Mouse (Mus musculus) liver, embryonic 12.5 days (tissue): ENCODE data around the gene Pcmt1. TPM values are rescaled to one million over a fixed set of nuclear protein-coding genes. Genes with fewer than 3 reads are reported as not detected.

Experiments used
- ATAC-seq: fragments of 200-750 bp; cut with Nextera tagmentation; 2 replicates; pipeline ENCODE4 v1.8.0; 2017; ENCODE audit warnings: moderate number of reproducible peaks, mild to moderate bottlenecking, moderate library complexity
- H3K27ac ChIP-seq: fragments of 300-500 bp; sonication (generic); 2 replicates; pipeline ENCODE4 v1.5.1; 2016; ENCODE audit warnings: mild to moderate bottlenecking
- H3K27me3 ChIP-seq: fragments of 300-500 bp; sonication (generic); replicated peaks from 2 replicates; pipeline ENCODE4 v1.6.1; 2016; ENCODE audit warnings: mild to moderate bottlenecking, moderate library complexity
- H3K36me3 ChIP-seq: fragments of 300-500 bp; sonication (generic); 2 replicates; pipeline ENCODE4 v1.6.1; 2016; ENCODE audit warnings: mild to moderate bottlenecking, moderate library complexity
- H3K4me1 ChIP-seq: fragments of 300-500 bp; sonication (generic); 2 replicates; pipeline ENCODE4 v1.6.1; 2016
- H3K4me2 ChIP-seq: fragments of 300-500 bp; sonication (generic); 2 replicates; pipeline ENCODE4 v1.6.1; 2016; ENCODE audit warnings: mild to moderate bottlenecking, moderate library complexity
- H3K4me3 ChIP-seq: fragments of 300-500 bp; sonication (generic); 2 replicates; pipeline ENCODE4 v1.5.1; 2016; ENCODE audit warnings: mild to moderate bottlenecking, moderate library complexity
- H3K9ac ChIP-seq: fragments of 300-500 bp; sonication (generic); 2 replicates; pipeline ENCODE4 v1.6.1; 2016; ENCODE audit warnings: mild to moderate bottlenecking, moderate library complexity
- H3K9me3 ChIP-seq: fragments of 300-500 bp; sonication (generic); replicated peaks from 2 replicates; pipeline ENCODE4 v1.6.1; 2016; ENCODE audit warnings: mild to moderate bottlenecking, moderate library complexity
- WGBS: fragments of 180-500 bp; shearing (Covaris S2); methylation state at CpG from one replicate; pipeline ENCODE4 v1.1.7; 2016; ENCODE audit not compliant: insufficient replicate concordance; 5-methylcytosine and 5-hydroxymethylcytosine counted together
- polyA plus RNA-seq: library from polyadenylated mRNA; unstranded; fragments of >200 nt; fragmentation: Nextera tagmentation; extraction: Ambion mirVana; gene quantifications from 2 replicates; pipeline ENCODE4 v1.2.1, GENCODE M21; 2016

The Pcmt1 gene
- polyA plus RNA-seq, 1 experiment from 2014 or later, result 121 TPM

DNA sequence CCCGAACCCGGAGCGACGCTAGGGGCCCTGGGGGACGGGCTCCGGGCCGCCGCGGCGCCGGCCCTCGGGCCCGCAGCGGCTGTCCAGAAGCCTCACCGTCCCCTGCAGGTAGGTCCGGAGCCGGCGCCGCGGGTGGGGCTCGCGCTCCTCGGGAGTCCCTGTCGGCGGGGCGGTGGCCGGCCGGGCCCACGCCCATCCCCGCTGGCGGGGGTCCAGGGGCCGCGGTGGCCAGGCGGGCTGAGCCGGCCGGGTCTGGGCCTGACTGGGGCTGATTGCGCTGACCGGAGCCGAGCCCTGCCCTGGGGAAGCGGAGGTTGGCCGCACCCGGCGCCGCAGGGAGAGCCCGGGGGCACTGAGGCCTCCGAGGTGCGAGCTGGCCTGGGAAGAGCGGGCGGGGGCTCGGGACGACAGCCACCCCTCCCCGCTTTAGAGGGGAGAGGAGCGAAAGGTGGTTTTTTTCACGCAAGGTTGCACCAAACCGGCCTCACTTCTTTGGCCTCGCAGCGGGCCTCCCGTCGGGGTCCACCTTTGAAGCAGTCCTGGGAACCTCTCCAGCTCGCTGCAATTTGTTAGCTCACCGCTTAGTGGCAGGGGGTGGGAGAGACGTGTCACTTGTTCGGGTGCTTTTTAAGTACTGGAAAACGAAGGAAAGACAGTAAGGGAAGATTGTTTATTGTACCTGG lies 548 bp upstream of the Pcmt1 start:
- Histone ChIP-seq H3K9me3 (no peaks in the 10 kb centered on the region), H3K4me2 (peak overlapping the region; percentile 82), H3K4me1 (peaks cover 57% of the 10 kb centered on the region), H3K9ac (peak overlapping the region; percentile 98), H3K4me3 (peak overlapping the region; percentile 87), H3K27ac (peak overlapping the region; percentile 95), H3K36me3 (peaks cover 41% of the 10 kb centered on the region), H3K27me3 (no peaks in the 10 kb centered on the region)
- WGBS, result under 1% methylated on average over 51 of the region's 64 CpGs
- ATAC-seq, result peak; percentile 81

DNA sequence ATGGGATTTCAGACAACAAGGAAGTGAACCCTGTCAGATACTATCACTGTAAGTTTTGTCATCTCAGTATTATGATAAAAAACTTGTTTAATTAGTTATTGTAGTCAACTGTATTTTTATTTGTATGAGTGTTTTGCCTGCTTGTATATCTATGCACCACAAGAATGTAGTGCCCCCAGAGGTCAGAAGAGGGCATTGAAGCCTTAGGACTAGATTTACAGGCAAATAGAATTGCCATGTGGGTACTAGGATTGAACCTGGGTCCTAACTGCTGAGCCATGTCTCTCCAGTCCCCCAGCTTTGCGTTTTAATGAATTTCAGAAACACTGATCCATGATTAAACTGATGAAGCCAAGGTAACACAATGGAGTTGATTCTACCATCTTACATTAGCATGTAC lies 7.3 kb downstream of the Pcmt1 start:
- Histone ChIP-seq H3K4me2 (no peak overlapping the region), H3K9ac (no peak overlapping the region), H3K27ac (no peak overlapping the region), H3K27me3 (no peaks in the 10 kb centered on the region), H3K4me1 (peaks cover 7% of the 10 kb centered on the region), H3K36me3 (peaks cover 85% of the 10 kb centered on the region), H3K4me3 (no peak overlapping the region), H3K9me3 (no peaks in the 10 kb centered on the region)
- peak; percentile 66; the same call in 1 of the 2 replicates for ATAC-seq
- WGBS, result 43% methylated on average over 1 of the region's 1 CpGs

DNA sequence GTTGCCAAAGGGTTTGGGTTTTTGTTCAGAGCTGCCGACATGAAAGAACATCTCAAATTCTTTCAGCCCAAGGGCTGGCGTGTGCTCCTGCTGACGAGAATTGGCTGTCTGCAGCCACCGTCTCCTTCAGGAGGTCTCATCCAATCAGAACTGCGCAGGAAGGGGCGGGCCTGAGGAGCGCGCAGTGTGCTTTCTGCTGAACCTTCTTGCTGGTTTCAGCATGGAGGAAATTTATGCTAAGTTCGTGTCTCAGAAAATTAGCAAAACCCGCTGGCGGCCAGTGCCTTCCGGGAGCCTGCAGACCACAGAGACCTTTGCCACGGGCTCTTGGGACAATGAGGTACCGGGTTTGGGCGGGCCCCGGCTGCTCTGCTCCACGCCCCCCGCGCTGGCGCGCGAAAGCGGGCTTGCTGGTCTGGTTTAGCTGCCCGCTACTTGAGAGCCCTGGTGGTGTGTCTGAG lies 13.6 kb downstream of the Pcmt1 start, which contains the start of gene Nup43:
Nup43 (plus strand) TSS at position 162 of the 461 bp plus-strand sequence.
- Histone ChIP-seq H3K4me3 (peak within 1 kb of the TSS; percentile 89), H3K27me3 (no peaks in the 10 kb centered on the region), H3K9me3 (no peaks in the 10 kb centered on the region), H3K4me2 (peak within 1 kb of the TSS; percentile 77), H3K27ac (peak within 1 kb of the TSS; percentile 82), H3K36me3 (peaks cover 29% of the 10 kb centered on the region), H3K4me1 (peaks cover 28% of the 10 kb centered on the region), H3K9ac (peak within 1 kb of the TSS; percentile 79)
- under 1% methylated on average over 24 of the region's 24 CpGs for WGBS
- ATAC-seq, result peak; percentile 72

DNA sequence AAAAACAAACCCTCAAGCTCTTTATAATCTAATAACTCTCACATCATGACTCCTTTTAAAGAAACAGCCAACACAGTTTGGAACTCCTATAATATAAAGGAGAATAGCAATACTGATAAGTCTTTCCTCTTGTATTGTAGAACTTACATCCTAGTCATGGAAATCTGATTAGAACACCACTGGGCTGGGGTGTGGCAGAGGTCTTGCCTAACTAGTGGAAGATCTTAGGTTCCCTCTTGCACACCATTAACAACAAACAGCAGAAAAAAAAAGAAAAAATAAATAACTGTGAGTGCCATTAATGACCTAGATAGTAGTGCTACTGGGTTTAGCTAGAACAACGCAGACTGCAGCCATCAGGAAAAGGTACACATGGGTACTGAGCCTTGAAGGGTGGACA lies 16.0 kb downstream of the Pcmt1 start:
- H3K4me3 ChIP-seq, result no peak overlapping the region
- 86% methylated on average over 1 of the region's 1 CpGs for WGBS
- H3K9me3 ChIP-seq, result no peaks in the 10 kb centered on the region
- H3K4me1 ChIP-seq, result peaks cover 42% of the 10 kb centered on the region
- no peak overlapping the region for H3K4me2 ChIP-seq
- no peak overlapping the region for H3K9ac ChIP-seq
- H3K27me3 ChIP-seq, result no peaks in the 10 kb centered on the region
- peaks cover 6% of the 10 kb centered on the region for H3K36me3 ChIP-seq
- H3K27ac ChIP-seq, result no peak overlapping the region
- ATAC-seq, result no peak

DNA sequence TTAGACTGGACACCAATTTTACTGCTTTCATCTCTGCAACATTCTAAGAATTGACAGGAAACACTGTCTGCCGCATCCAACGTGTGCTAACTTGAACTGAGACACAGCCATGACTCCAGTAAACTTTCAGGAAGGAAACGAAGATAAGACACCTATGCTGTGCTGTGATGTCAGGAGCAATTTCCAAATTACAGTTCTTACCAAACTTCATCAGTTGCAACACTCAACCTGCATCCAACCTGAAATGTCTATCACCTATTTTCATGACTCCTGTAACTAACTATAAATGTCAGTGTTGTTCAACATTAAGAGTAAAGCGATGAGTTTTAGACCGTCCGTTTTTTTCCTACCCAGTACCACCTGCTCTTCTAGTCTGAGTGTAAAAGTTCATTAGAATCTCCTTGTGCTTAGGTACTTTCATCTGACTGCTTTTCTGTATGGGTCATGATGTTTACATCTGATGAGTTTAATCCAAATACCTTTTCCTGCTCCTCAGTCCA lies 16.9 kb downstream of the Pcmt1 start:
- Histone ChIP-seq H3K4me2 (peak overlapping the region; percentile 92), H3K27me3 (no peaks in the 10 kb centered on the region), H3K4me1 (peaks cover 49% of the 10 kb centered on the region), H3K9ac (peak overlapping the region; percentile 94), H3K4me3 (peak overlapping the region; percentile 81), H3K9me3 (no peaks in the 10 kb centered on the region), H3K36me3 (peaks cover 4% of the 10 kb centered on the region; the same call in 1 of the 2 replicates), H3K27ac (peak overlapping the region; percentile 95)
- 43% methylated on average over 6 of the region's 6 CpGs for WGBS
- no peak for ATAC-seq

DNA sequence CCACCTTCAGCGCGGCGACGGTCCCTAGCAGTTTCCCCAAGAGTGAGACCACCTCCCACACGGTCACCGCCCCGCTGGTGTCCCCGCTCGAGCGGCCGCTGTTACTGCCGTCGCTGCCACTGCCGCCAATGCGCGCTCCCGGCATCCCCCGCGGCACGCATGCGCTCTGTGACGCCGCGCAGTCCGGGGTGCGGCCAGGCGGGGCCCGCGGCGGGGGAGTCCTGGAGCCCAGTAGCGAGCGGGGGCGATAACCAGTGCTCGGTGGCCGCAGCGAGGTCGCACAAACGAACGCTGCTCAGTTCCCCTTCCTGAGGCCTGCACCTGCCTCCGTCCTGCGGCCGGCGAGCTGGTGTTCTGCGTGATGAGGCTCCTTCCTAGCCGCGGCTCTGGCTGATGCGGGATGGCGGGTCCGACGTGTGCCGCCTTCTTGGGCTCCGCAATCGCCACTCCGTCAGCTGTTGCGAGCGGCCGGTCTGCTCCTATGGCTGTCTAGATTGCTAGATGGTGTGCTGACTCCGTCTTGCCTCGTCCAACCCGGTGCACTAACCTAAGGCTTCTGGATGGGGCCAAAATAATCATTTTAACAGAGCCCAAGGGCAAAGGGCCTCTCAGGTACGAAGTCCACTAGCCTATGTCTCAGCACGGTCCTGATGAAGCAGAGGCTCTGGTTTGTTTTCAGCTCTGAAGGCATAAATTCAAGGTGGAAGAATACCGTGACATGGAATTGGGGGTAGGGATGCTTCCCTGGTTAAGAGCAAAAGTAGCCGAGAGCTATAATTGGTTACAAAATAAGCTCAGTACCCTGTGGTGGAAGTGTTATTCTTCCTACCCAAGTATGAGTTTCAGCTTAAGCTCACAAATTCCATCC lies 17.5 kb downstream of the Pcmt1 start:
- under 1% methylated on average over 58 of the region's 64 CpGs for whole genome bisulfite sequencing
- H3K27ac ChIP-seq, result peak overlapping the region; percentile 95
- peaks cover 51% of the 10 kb centered on the region for H3K4me1 ChIP-seq
- H3K4me3 ChIP-seq, result peak overlapping the region; percentile 81
- ATAC-seq, result peak; percentile 88
- peak overlapping the region; percentile 94 for H3K9ac ChIP-seq
- H3K36me3 ChIP-seq, result peaks cover 10% of the 10 kb centered on the region; the same call in 1 of the 2 replicates
- peak overlapping the region; percentile 92 for H3K4me2 ChIP-seq
- H3K9me3 ChIP-seq, result no peaks in the 10 kb centered on the region
- H3K27me3 ChIP-seq, result no peaks in the 10 kb centered on the region

DNA sequence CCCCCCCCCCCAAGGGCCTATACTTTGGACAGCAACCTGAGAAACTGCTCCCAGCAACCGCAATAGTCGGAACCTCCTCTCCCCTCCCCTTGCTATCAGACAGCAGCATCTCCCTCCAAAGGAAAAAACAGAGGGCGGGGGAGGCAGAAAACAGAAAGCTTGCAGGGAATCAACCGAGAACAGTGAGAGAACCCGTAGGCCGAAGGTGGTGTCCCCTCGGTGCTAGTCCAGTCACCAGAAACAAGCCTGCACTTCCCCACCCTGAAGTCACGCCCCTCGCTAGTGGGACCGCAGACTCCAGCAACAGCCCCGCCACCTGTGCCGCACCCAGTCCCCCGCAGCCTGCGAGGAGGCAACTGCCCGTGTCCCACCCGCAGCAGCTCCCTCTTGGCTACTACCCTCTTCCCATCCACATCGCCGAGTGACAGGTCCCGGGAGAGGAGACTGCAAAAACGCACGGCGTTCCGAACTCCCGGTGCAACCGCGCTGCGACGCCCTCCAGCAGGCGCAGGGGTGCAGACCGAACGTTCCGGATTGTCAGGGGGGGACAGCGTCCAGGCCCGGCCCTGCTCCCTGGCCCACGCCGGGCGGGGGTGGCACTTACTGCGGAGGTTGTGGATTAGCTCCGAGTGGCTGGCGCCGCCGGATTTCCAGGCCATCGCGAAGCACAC lies 18.3 kb downstream of the Pcmt1 start:
- H3K4me2 ChIP-seq, result peak overlapping the region; percentile 92
- H3K9me3 ChIP-seq, result no peaks in the 10 kb centered on the region
- peaks cover 16% of the 10 kb centered on the region; the same call in 1 of the 2 replicates for H3K36me3 ChIP-seq
- H3K4me3 ChIP-seq, result peak overlapping the region; percentile 81
- no peaks in the 10 kb centered on the region for H3K27me3 ChIP-seq
- peak overlapping the region; percentile 95 for H3K27ac ChIP-seq
- H3K9ac ChIP-seq, result peak overlapping the region; percentile 94
- WGBS, result under 1% methylated on average over 44 of the region's 44 CpGs
- ATAC-seq, result peak; percentile 79
- H3K4me1 ChIP-seq, result peaks cover 45% of the 10 kb centered on the region

DNA sequence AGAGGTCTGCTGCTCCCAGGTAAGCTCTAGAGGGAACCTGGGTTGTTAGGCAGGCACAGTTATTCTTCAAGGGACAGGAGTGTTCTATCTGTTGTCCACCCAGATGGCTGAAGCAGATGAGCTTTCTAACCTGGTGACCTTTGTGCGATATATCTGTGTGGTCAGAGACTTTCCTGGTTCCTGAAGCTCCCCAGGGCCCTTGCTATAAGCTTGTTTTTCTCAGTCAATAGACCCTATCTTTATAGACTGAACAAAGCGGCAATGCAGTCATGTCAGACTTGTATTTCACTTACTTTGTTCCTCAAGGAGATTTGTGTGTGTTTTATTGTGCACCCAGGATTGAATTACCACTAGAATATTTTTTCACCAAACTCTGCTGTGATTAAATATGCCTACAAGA lies 29.9 kb downstream of the Pcmt1 start:
- Histone ChIP-seq H3K4me3 (no peak overlapping the region), H3K36me3 (peaks cover 54% of the 10 kb centered on the region), H3K9me3 (no peaks in the 10 kb centered on the region), H3K27ac (no peak overlapping the region), H3K27me3 (no peaks in the 10 kb centered on the region), H3K4me2 (no peak overlapping the region), H3K4me1 (peaks cover 11% of the 10 kb centered on the region), H3K9ac (no peak overlapping the region)
- ATAC-seq, result no peak
- 81% methylated on average over 2 of the region's 2 CpGs for WGBS

DNA sequence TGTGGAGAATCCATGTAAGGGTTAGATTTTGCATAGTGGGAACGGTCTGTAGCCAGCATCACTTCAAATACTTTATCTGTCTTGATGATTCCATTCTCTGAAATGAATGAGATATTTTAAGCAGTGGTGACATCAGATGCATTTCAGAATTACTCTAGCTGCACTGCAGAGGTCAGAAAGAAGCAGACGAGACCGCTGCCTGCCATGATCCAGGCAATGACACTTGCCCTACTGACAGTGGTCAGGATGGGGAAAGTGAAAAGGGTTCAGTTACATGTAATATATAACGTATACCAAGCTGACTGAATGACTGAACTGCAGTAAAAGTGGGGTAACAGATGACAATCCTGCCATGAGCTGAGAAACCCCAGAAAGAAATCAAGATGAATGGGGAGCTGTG lies 31.9 kb downstream of the Pcmt1 start:
- ATAC-seq, result no peak
- no peak overlapping the region for H3K27ac ChIP-seq
- 0 out of 2 replicates have a peak, but pooled peaks cover under 1% of the 10 kb centered on the region for H3K4me1 ChIP-seq
- no peaks in the 10 kb centered on the region for H3K9me3 ChIP-seq
- H3K36me3 ChIP-seq, result peaks cover 58% of the 10 kb centered on the region
- H3K4me3 ChIP-seq, result no peak overlapping the region
- no peaks in the 10 kb centered on the region for H3K27me3 ChIP-seq
- H3K4me2 ChIP-seq, result no peak overlapping the region
- 86% methylated on average over 4 of the region's 4 CpGs for WGBS
- H3K9ac ChIP-seq, result no peak overlapping the region

DNA sequence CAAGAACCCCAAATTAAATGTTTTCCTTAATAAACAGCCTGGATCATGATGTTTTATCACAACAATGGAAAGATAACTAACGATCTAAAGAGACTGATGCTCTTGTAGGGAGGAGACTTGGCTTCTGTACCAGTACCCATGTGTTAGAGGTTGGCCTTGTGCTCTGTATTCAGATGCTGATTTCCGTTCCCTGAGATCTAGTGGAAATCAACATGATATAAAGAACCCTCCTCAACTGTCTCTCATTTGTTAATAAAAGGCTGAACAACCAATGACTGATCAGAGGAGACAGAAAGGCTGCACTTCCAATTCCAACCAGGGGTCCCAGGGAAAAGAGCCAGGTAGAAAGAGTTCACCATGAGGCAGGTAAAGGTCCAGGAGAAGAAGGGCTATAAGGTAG lies 35.0 kb downstream of the Pcmt1 start:
- ATAC-seq, result no peak
- no peak overlapping the region for H3K4me2 ChIP-seq
- no peak overlapping the region for H3K4me3 ChIP-seq
- H3K27ac ChIP-seq, result no peak overlapping the region
- H3K9ac ChIP-seq, result no peak overlapping the region
- H3K9me3 ChIP-seq, result no peaks in the 10 kb centered on the region
- no peaks in the 10 kb centered on the region for H3K4me1 ChIP-seq
- H3K27me3 ChIP-seq, result no peaks in the 10 kb centered on the region
- 80% methylated on average over 2 of the region's 2 CpGs for WGBS
- peaks cover 81% of the 10 kb centered on the region for H3K36me3 ChIP-seq

DNA sequence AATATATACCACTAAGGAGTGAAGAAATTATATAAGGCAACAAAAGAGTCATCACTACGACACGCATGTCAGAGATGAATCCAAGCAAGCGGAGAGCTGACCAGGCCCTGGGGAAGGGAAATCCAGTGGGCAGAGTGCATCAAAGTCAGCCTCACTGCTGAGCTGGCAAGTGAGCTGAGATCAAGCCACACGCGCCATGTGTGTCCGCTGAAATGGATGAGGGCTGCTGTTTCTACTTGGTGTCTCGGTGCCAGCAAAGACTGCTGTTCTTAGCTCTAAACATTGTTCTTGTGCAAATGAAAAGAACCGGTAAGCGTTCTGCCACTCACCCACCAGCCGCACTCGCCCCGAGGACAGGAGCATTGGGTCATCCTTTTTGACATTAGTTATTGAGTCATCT lies 40.6 kb downstream of the Pcmt1 start:
- no peak overlapping the region for H3K27ac ChIP-seq
- H3K9ac ChIP-seq, result no peak overlapping the region
- WGBS, result 93% methylated on average over 12 of the region's 12 CpGs
- H3K36me3 ChIP-seq, result peaks cover 85% of the 10 kb centered on the region
- no peaks in the 10 kb centered on the region for H3K9me3 ChIP-seq
- H3K4me1 ChIP-seq, result no peaks in the 10 kb centered on the region
- ATAC-seq, result no peak
- no peak overlapping the region for H3K4me2 ChIP-seq
- no peak overlapping the region for H3K4me3 ChIP-seq
- H3K27me3 ChIP-seq, result no peaks in the 10 kb centered on the region
